Mouse (Mus musculus) thymus, adult 2 months (tissue): ENCODE measurements around the gene Ccdc87.

Experiments used
- CTCF ChIP-seq: fragments of 200-500 bp; IDR thresholded peaks from 2 replicates; pipeline ENCODE4 v1.5.1; 2012; ENCODE audit warnings: mild to moderate bottlenecking, control low read depth, low read length, moderate library complexity, borderline replicate concordance; ENCODE audit not compliant: control insufficient read depth, poor library complexity, insufficient read depth; ENCODE audit errors: extremely low read depth
- POLR2A ChIP-seq: fragments of 200-500 bp; IDR thresholded peaks from 2 replicates; pipeline ENCODE4 v1.6.1; 2012; ENCODE audit warnings: mild to moderate bottlenecking, low read length, control low read depth, moderate library complexity; ENCODE audit not compliant: control insufficient read depth, poor library complexity, insufficient read depth; ENCODE audit errors: extremely low read depth

- TF ChIP-seq CTCF, result no peak
- TF ChIP-seq POLR2A, result no peak
Measured at GRCm38 (mm10) chr19:4842611-4843010, 3.4 kb downstream of the Ccdc87 start.
